Mouse (Mus musculus) cerebellum, adult 2 months (tissue): ENCODE measurements around the gene Igsf21.

Source experiments
- CTCF ChIP-seq: fragments of 200-500 bp; IDR thresholded peaks from 2 replicates; pipeline ENCODE4 v1.5.1; 2011; ENCODE audit warnings: low read depth, mild to moderate bottlenecking, control low read depth, low read length, moderate library complexity, borderline replicate concordance; ENCODE audit not compliant: insufficient read depth
- POLR2A ChIP-seq: fragments of 200-500 bp; IDR thresholded peaks from 2 replicates; pipeline ENCODE4 v1.6.1; 2011; ENCODE audit warnings: low read length, control low read depth, borderline replicate concordance; ENCODE audit not compliant: insufficient read depth

- TF ChIP-seq CTCF (no peak), POLR2A (no peak)
Measured at GRCm38 (mm10) chr4:140153711-140154114, 92.9 kb downstream of the Igsf21 start.
